Mouse (Mus musculus) spleen, postnatal 36 days (tissue): ENCODE data around the gene Faiml.

ENCODE experiments used
- DNase-seq, 2 experiments: peaks; one replicate each; pipeline ENCODE4 v3.0.0; 2022; ENCODE audit warnings: low spot score in 2 of 2, mixed read lengths in 1 of 2

Faiml gene

GRCm38 (mm10) chr9:99180272-99180671, 56.8 kb downstream of the Faiml start:
- DNase-seq, result peak in 1 of 2 experiments; percentile 15
